Comparison of ENCODE assay signal across 24 mouse cellular contexts in the genomic region with DNA sequence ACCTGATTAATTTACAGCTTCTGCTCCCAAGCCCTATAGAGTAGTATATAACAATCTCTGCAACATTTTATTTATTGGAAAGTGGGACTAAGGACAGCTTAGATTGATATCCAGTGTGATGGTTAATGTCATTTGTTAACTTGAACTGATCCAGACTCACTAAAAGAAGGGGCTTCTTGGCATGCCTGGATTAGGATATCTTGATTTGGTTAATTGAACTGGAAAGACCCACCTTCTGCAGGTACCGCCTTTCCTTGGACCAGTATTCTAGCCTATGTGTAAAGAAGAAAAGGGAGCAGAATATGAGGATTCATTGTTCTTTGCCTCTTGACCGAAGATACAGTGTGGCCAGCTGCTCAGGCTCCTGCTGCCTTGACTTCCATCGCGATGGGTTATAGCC.
"Had no signal": no experiment of that assay in that cellular context is flagged by ENCODE, and none has a peak within 500 bp of the region (broad histone marks: within the 10 kb centered on the region; RNA-seq: fewer than 3 reads in every experiment).

No protein-coding gene starts in this region.

- H3K27ac ChIP-seq: kidney, postnatal 0 days; layer of hippocampus, adult 2 months; left cerebral cortex, adult 2 months; limb, embryonic 10.5 days; limb, embryonic 13.5 days; liver, embryonic 12.5 days; liver, embryonic 15.5 days; lung, embryonic 15.5 days; midbrain, embryonic 10.5 days; midbrain, embryonic 13.5 days; neural tube, embryonic 13.5 days; stomach, embryonic 15.5 days had no signal

- H3K9me3 ChIP-seq: limb, embryonic 10.5 days; limb, embryonic 13.5 days; liver, embryonic 12.5 days; liver, embryonic 15.5 days; lung, embryonic 15.5 days; megakaryocyte, embryonic 14.5 days; midbrain, embryonic 10.5 days; midbrain, embryonic 13.5 days; neural tube, embryonic 13.5 days; stomach, embryonic 15.5 days had no signal

- ATAC-seq: liver, embryonic 12.5 days; midbrain, embryonic 13.5 days; midbrain, embryonic 16.5 days had no signal

- H3K9ac ChIP-seq: limb, embryonic 13.5 days; liver, embryonic 12.5 days; liver, embryonic 15.5 days; lung, embryonic 15.5 days; midbrain, embryonic 13.5 days; neural tube, embryonic 13.5 days; stomach, embryonic 15.5 days had no signal

- H3K27me3 ChIP-seq: limb, embryonic 13.5 days; liver, embryonic 12.5 days; liver, embryonic 15.5 days; lung, embryonic 15.5 days; megakaryocyte, embryonic 14.5 days; midbrain, embryonic 13.5 days; neural tube, embryonic 13.5 days; stomach, embryonic 15.5 days had no signal

- DNase-seq: kidney, postnatal 25 days; liver; lung, adult 18-20 months; lung, postnatal 10 days; lung, postnatal 36 days; retina, postnatal 1 day; right cerebral cortex, postnatal 25 days; spleen, adult 18-20 months; thymus, postnatal 25 days had no signal

- H3K36me3 ChIP-seq: limb, embryonic 10.5 days; limb, embryonic 13.5 days; liver, embryonic 12.5 days; liver, embryonic 15.5 days; lung, embryonic 15.5 days; midbrain, embryonic 10.5 days; midbrain, embryonic 13.5 days; neural tube, embryonic 13.5 days; stomach, embryonic 15.5 days had no signal

- H3K4me2 ChIP-seq: limb, embryonic 13.5 days; liver, embryonic 12.5 days; liver, embryonic 15.5 days; lung, embryonic 15.5 days; midbrain, embryonic 13.5 days; neural tube, embryonic 13.5 days; stomach, embryonic 15.5 days had no signal

- H3K4me1 ChIP-seq: limb, embryonic 10.5 days; limb, embryonic 13.5 days; liver, embryonic 12.5 days; liver, embryonic 15.5 days; lung, embryonic 15.5 days; megakaryocyte, embryonic 14.5 days; midbrain, embryonic 10.5 days; midbrain, embryonic 13.5 days; neural tube, embryonic 13.5 days; stomach, embryonic 15.5 days had no signal

- H3K4me3 ChIP-seq: layer of hippocampus, adult 2 months; left cerebral cortex, adult 2 months; limb, embryonic 10.5 days; limb, embryonic 13.5 days; liver, embryonic 12.5 days; liver, embryonic 15.5 days; lung, embryonic 15.5 days; megakaryocyte, embryonic 14.5 days; midbrain, embryonic 10.5 days; midbrain, embryonic 13.5 days; myocyte; neural tube, embryonic 13.5 days; stomach, embryonic 15.5 days had no signal
